ENCODE assay signal across 8 mouse cellular contexts in genomic region chr8:105359646-105360045, GRCm38 (mm10). TPM values are rescaled to one million over a fixed set of nuclear protein-coding genes. Genes with fewer than 3 reads are reported as not detected.
DNase-seq lines count a peak whose midpoint lies in the region; ATAC-seq and TF ChIP-seq lines count a peak whose summit lies in the region.

No protein-coding gene starts in this region.

- 0 out of 2 replicates have a peak, but pooled peaks have one; percentile 56 for ATAC-seq in forebrain, embryonic 15.5 days (replicated peaks)
- no peak for ATAC-seq in forebrain, embryonic 12.5 days (ENCODE audit: low FRiP score)
- ATAC-seq in midbrain, embryonic 11.5 days (ENCODE audit: low FRiP score): 0 out of 2 replicates have a peak, but pooled peaks have one; percentile 13
- ATAC-seq in hindbrain, embryonic 16.5 days: peak; percentile 43; the same call in 1 of the 2 replicates
- ATAC-seq in stomach, postnatal 0 days (ENCODE audit: low FRiP score, low TSS enrichment): peak; percentile 46; the same call in 1 of the 2 replicates
- ATAC-seq in erythroid progenitor cell, adult 5-6 weeks (replicated peaks; ENCODE audit: low FRiP score, poor library complexity, severe bottlenecking): no peak
- no peak for ATAC-seq in activated CD4-positive, CD25-positive, alpha-beta regulatory T cell, adult 4 months

- TF ChIP-seq CTCF in stomach, postnatal 0 days (IDR thresholded peaks at IDR 0.05; ENCODE audit: low read depth): peak; percentile 70

- H3K4me3 ChIP-seq in forebrain, embryonic 15.5 days: no peak overlapping the region
- no peak overlapping the region for H3K4me3 ChIP-seq in forebrain, embryonic 12.5 days (replicated peaks)
- H3K4me3 ChIP-seq in midbrain, embryonic 11.5 days (ENCODE audit: low read depth, low read length): no peak overlapping the region
- H3K4me3 ChIP-seq in midbrain, embryonic 10.5 days: no peak overlapping the region
- no peak overlapping the region for H3K4me3 ChIP-seq in hindbrain, embryonic 16.5 days (ENCODE audit: low read length)
- H3K4me3 ChIP-seq in stomach, postnatal 0 days (ENCODE audit: low read depth, low read length): no peak overlapping the region

- no peak overlapping the region for H3K27ac ChIP-seq in forebrain, embryonic 15.5 days (replicated peaks)
- H3K27ac ChIP-seq in forebrain, embryonic 12.5 days: no peak overlapping the region
- no peak overlapping the region for H3K27ac ChIP-seq in midbrain, embryonic 11.5 days (ENCODE audit: low read depth, low read length)
- H3K27ac ChIP-seq in midbrain, embryonic 10.5 days (replicated peaks): no peak overlapping the region
- no peak overlapping the region for H3K27ac ChIP-seq in hindbrain, embryonic 16.5 days (ENCODE audit: low read depth, low read length)
- no peak overlapping the region for H3K27ac ChIP-seq in stomach, postnatal 0 days (replicated peaks)

- no peaks in the 10 kb centered on the region for H3K27me3 ChIP-seq in forebrain, embryonic 15.5 days
- no peaks in the 10 kb centered on the region for H3K27me3 ChIP-seq in forebrain, embryonic 12.5 days
- H3K27me3 ChIP-seq in midbrain, embryonic 11.5 days (ENCODE audit: control insufficient read depth, insufficient read depth, low read length): no peaks in the 10 kb centered on the region
- peaks cover 21% of the 10 kb centered on the region for H3K27me3 ChIP-seq in midbrain, embryonic 10.5 days (ENCODE audit: low read depth, poor library complexity, severe bottlenecking)
- H3K27me3 ChIP-seq in hindbrain, embryonic 16.5 days (replicated peaks; ENCODE audit: control insufficient read depth, insufficient read depth, low read length): no peaks in the 10 kb centered on the region
- H3K27me3 ChIP-seq in stomach, postnatal 0 days (ENCODE audit: control insufficient read depth, insufficient read depth, low read length): no peaks in the 10 kb centered on the region

- H3K9me3 ChIP-seq in forebrain, embryonic 15.5 days: no peaks in the 10 kb centered on the region
- no peaks in the 10 kb centered on the region for H3K9me3 ChIP-seq in forebrain, embryonic 12.5 days
- no peaks in the 10 kb centered on the region for H3K9me3 ChIP-seq in midbrain, embryonic 11.5 days (ENCODE audit: control insufficient read depth, low read length)
- no peaks in the 10 kb centered on the region for H3K9me3 ChIP-seq in midbrain, embryonic 10.5 days (replicated peaks)
- H3K9me3 ChIP-seq in hindbrain, embryonic 16.5 days (ENCODE audit: control insufficient read depth, low read length): no peaks in the 10 kb centered on the region
- no peaks in the 10 kb centered on the region for H3K9me3 ChIP-seq in stomach, postnatal 0 days (ENCODE audit: control insufficient read depth, low read length)

- 56% methylated on average over 4 of the region's 4 CpGs for WGBS in forebrain, embryonic 15.5 days
- WGBS in forebrain, embryonic 12.5 days: 48% methylated on average over 4 of the region's 4 CpGs
- WGBS in midbrain, embryonic 11.5 days: 44% methylated on average over 4 of the region's 4 CpGs
- 43% methylated on average over 4 of the region's 4 CpGs for WGBS in midbrain, embryonic 10.5 days
- WGBS in hindbrain, embryonic 16.5 days: 52% methylated on average over 4 of the region's 4 CpGs
- WGBS in stomach, postnatal 0 days: 49% methylated on average over 4 of the region's 4 CpGs

- DNase-seq in midbrain, embryonic 11.5 days (ENCODE audit: low spot score, missing footprints): no peak
- no peak for DNase-seq in midbrain, embryonic 10.5 days (ENCODE audit: low spot score)
- DNase-seq in stomach, postnatal 0 days (ENCODE audit: low spot score): no peak

- H3K4me1 ChIP-seq in forebrain, embryonic 15.5 days: no peaks in the 10 kb centered on the region
- H3K4me1 ChIP-seq in forebrain, embryonic 12.5 days: no peaks in the 10 kb centered on the region
- H3K4me1 ChIP-seq in midbrain, embryonic 11.5 days (ENCODE audit: control insufficient read depth, insufficient read depth, low read length): no peaks in the 10 kb centered on the region
- H3K4me1 ChIP-seq in midbrain, embryonic 10.5 days: peaks cover 30% of the 10 kb centered on the region
- no peaks in the 10 kb centered on the region; the same call in 1 of the 2 replicates for H3K4me1 ChIP-seq in hindbrain, embryonic 16.5 days (ENCODE audit: control insufficient read depth, insufficient read depth, low read depth, low read length)
- no peaks in the 10 kb centered on the region for H3K4me1 ChIP-seq in stomach, postnatal 0 days (replicated peaks; ENCODE audit: control insufficient read depth, insufficient read depth)

- no peak overlapping the region for H3K4me2 ChIP-seq in forebrain, embryonic 15.5 days (replicated peaks)
- H3K4me2 ChIP-seq in forebrain, embryonic 12.5 days: no peak overlapping the region
- H3K4me2 ChIP-seq in midbrain, embryonic 11.5 days: no peak overlapping the region
- H3K4me2 ChIP-seq in hindbrain, embryonic 16.5 days (ENCODE audit: low read length): no peak overlapping the region
- no peak overlapping the region for H3K4me2 ChIP-seq in stomach, postnatal 0 days (replicated peaks; ENCODE audit: low read depth)

- no peak overlapping the region for H3K9ac ChIP-seq in forebrain, embryonic 15.5 days (replicated peaks)
- no peak overlapping the region for H3K9ac ChIP-seq in forebrain, embryonic 12.5 days
- no peak overlapping the region; the same call in 1 of the 2 replicates for H3K9ac ChIP-seq in midbrain, embryonic 11.5 days (ENCODE audit: low read length)
- no peak overlapping the region for H3K9ac ChIP-seq in hindbrain, embryonic 16.5 days (ENCODE audit: low read depth, low read length)
- no peak overlapping the region for H3K9ac ChIP-seq in stomach, postnatal 0 days (ENCODE audit: low read length)

- H3K36me3 ChIP-seq in forebrain, embryonic 15.5 days: peaks cover 9% of the 10 kb centered on the region
- H3K36me3 ChIP-seq in forebrain, embryonic 12.5 days (replicated peaks): peaks cover 41% of the 10 kb centered on the region
- H3K36me3 ChIP-seq in midbrain, embryonic 11.5 days (ENCODE audit: control insufficient read depth, insufficient read depth, low read length): no peaks in the 10 kb centered on the region; the same call in 1 of the 2 replicates
- peaks cover 44% of the 10 kb centered on the region for H3K36me3 ChIP-seq in midbrain, embryonic 10.5 days
- peaks cover 19% of the 10 kb centered on the region for H3K36me3 ChIP-seq in hindbrain, embryonic 16.5 days (ENCODE audit: control insufficient read depth, insufficient read depth, low read length)
- no peaks in the 10 kb centered on the region for H3K36me3 ChIP-seq in stomach, postnatal 0 days (ENCODE audit: control insufficient read depth, insufficient read depth, low read length)

- TF ChIP-seq EP300 in stomach, postnatal 0 days (optimal IDR thresholded peaks at IDR 0.05): no peak

RNA-seq across cellular contexts. Expression of gene Slc9a5, which starts 11.0 kb away (rescaled TPM):
- 6.9 and 7.9 TPM in 2 replicates for polyA plus RNA-seq in forebrain, embryonic 15.5 days (2015; fragmentation: Nextera tagmentation; extraction: Ambion mirVana)
- polyA plus RNA-seq in forebrain, embryonic 12.5 days (2016; fragmentation: Nextera tagmentation; extraction: Ambion mirVana): 5.6 and 6.4 TPM in 2 replicates
- 2.9 and 3.2 TPM in 2 replicates for polyA plus RNA-seq in midbrain, embryonic 11.5 days (2014; fragmentation: Nextera tagmentation; extraction: Ambion mirVana)
- 4.1 TPM in 2 replicates for polyA plus RNA-seq in midbrain, embryonic 10.5 days (2016; fragmentation: Nextera tagmentation; extraction: Ambion mirVana)
- 12.3 and 14.5 TPM in 2 replicates for polyA plus RNA-seq in hindbrain, embryonic 16.5 days (2015; fragmentation: Nextera tagmentation; extraction: Ambion mirVana)
- 0.29 and 0.40 TPM in 2 replicates for polyA plus RNA-seq in stomach, postnatal 0 days (2015; fragmentation: Nextera tagmentation; extraction: Ambion mirVana)
- total RNA-seq in erythroid progenitor cell, adult 5-6 weeks (2015; ENCODE audit: low replicate concordance): 2.9 TPM in 1 of 2 replicates, not detected in the other
- not detected in 2 replicates for total RNA-seq in erythroid progenitor cell, adult 5-6 weeks (2017; ENCODE audit: low replicate concordance)
- polyA plus RNA-seq in activated CD4-positive, CD25-positive, alpha-beta regulatory T cell, adult 4 months (2017; shearing (Covaris generic)): under 1 TPM; 0.24 to 0.44 TPM

RNA-seq across cellular contexts. Expression of gene Fhod1, which starts 11.9 kb away (rescaled TPM):
- 0.34 and 0.48 TPM in 2 replicates for polyA plus RNA-seq in forebrain, embryonic 15.5 days (2015; fragmentation: Nextera tagmentation; extraction: Ambion mirVana)
- polyA plus RNA-seq in forebrain, embryonic 12.5 days (2016; fragmentation: Nextera tagmentation; extraction: Ambion mirVana): 1.4 and 1.6 TPM in 2 replicates
- polyA plus RNA-seq in midbrain, embryonic 11.5 days (2014; fragmentation: Nextera tagmentation; extraction: Ambion mirVana): 1.6 and 2.0 TPM in 2 replicates
- polyA plus RNA-seq in midbrain, embryonic 10.5 days (2016; fragmentation: Nextera tagmentation; extraction: Ambion mirVana): 1.9 and 2.2 TPM in 2 replicates
- 0.69 and 0.93 TPM in 2 replicates for polyA plus RNA-seq in hindbrain, embryonic 16.5 days (2015; fragmentation: Nextera tagmentation; extraction: Ambion mirVana)
- 0.63 and 0.93 TPM in 2 replicates for polyA plus RNA-seq in stomach, postnatal 0 days (2015; fragmentation: Nextera tagmentation; extraction: Ambion mirVana)
- total RNA-seq in erythroid progenitor cell, adult 5-6 weeks (2015; ENCODE audit: low replicate concordance): 1.3 and 3.2 TPM in 2 replicates
- 0.08 and 0.90 TPM in 2 replicates for total RNA-seq in erythroid progenitor cell, adult 5-6 weeks (2017; ENCODE audit: low replicate concordance)
- polyA plus RNA-seq in activated CD4-positive, CD25-positive, alpha-beta regulatory T cell, adult 4 months (2017; shearing (Covaris generic)): 1 to 10 TPM; 2.9 to 3.1 TPM

RNA-seq across cellular contexts. Expression of gene Plekhg4, which starts 13.4 kb away (rescaled TPM):
- 1.1 and 1.7 TPM in 2 replicates for polyA plus RNA-seq in forebrain, embryonic 15.5 days (2015; fragmentation: Nextera tagmentation; extraction: Ambion mirVana)
- 1.2 TPM in 2 replicates for polyA plus RNA-seq in forebrain, embryonic 12.5 days (2016; fragmentation: Nextera tagmentation; extraction: Ambion mirVana)
- polyA plus RNA-seq in midbrain, embryonic 11.5 days (2014; fragmentation: Nextera tagmentation; extraction: Ambion mirVana): 0.55 and 0.61 TPM in 2 replicates
- polyA plus RNA-seq in midbrain, embryonic 10.5 days (2016; fragmentation: Nextera tagmentation; extraction: Ambion mirVana): 0.49 and 0.51 TPM in 2 replicates
- 1.8 and 2.1 TPM in 2 replicates for polyA plus RNA-seq in hindbrain, embryonic 16.5 days (2015; fragmentation: Nextera tagmentation; extraction: Ambion mirVana)
- 0.05 and 0.10 TPM in 2 replicates for polyA plus RNA-seq in stomach, postnatal 0 days (2015; fragmentation: Nextera tagmentation; extraction: Ambion mirVana)
- not detected in 2 replicates for total RNA-seq in erythroid progenitor cell, adult 5-6 weeks (2015; ENCODE audit: low replicate concordance)
- total RNA-seq in erythroid progenitor cell, adult 5-6 weeks (2017; ENCODE audit: low replicate concordance): not detected in 2 replicates
- under 1 TPM in 1 of 2 experiments, not detected in 1; 0.20 TPM for polyA plus RNA-seq in activated CD4-positive, CD25-positive, alpha-beta regulatory T cell, adult 4 months (2017; shearing (Covaris generic))

RNA-seq across cellular contexts. Expression of gene Tmem208, which starts 33.5 kb away (rescaled TPM):
- polyA plus RNA-seq in forebrain, embryonic 15.5 days (2015; fragmentation: Nextera tagmentation; extraction: Ambion mirVana): 116 and 120 TPM in 2 replicates
- polyA plus RNA-seq in forebrain, embryonic 12.5 days (2016; fragmentation: Nextera tagmentation; extraction: Ambion mirVana): 87.5 and 89.7 TPM in 2 replicates
- polyA plus RNA-seq in midbrain, embryonic 11.5 days (2014; fragmentation: Nextera tagmentation; extraction: Ambion mirVana): 87.6 and 91.4 TPM in 2 replicates
- 105 and 106 TPM in 2 replicates for polyA plus RNA-seq in midbrain, embryonic 10.5 days (2016; fragmentation: Nextera tagmentation; extraction: Ambion mirVana)
- 144 and 150 TPM in 2 replicates for polyA plus RNA-seq in hindbrain, embryonic 16.5 days (2015; fragmentation: Nextera tagmentation; extraction: Ambion mirVana)
- polyA plus RNA-seq in stomach, postnatal 0 days (2015; fragmentation: Nextera tagmentation; extraction: Ambion mirVana): 105 and 111 TPM in 2 replicates
- total RNA-seq in erythroid progenitor cell, adult 5-6 weeks (2015; ENCODE audit: low replicate concordance): 67.9 and 68.8 TPM in 2 replicates
- total RNA-seq in erythroid progenitor cell, adult 5-6 weeks (2017; ENCODE audit: low replicate concordance): 18.1 and 30.2 TPM in 2 replicates
- 100 to 1,000 TPM; 160 to 182 TPM for polyA plus RNA-seq in activated CD4-positive, CD25-positive, alpha-beta regulatory T cell, adult 4 months (2017; shearing (Covaris generic))

RNA-seq across cellular contexts. Expression of gene Lrrc29, which starts 33.6 kb away (rescaled TPM):
- polyA plus RNA-seq in forebrain, embryonic 15.5 days (2015; fragmentation: Nextera tagmentation; extraction: Ambion mirVana): 0.59 and 0.83 TPM in 2 replicates
- polyA plus RNA-seq in forebrain, embryonic 12.5 days (2016; fragmentation: Nextera tagmentation; extraction: Ambion mirVana): 0.78 and 1.1 TPM in 2 replicates
- polyA plus RNA-seq in midbrain, embryonic 11.5 days (2014; fragmentation: Nextera tagmentation; extraction: Ambion mirVana): 0.91 and 1.1 TPM in 2 replicates
- polyA plus RNA-seq in midbrain, embryonic 10.5 days (2016; fragmentation: Nextera tagmentation; extraction: Ambion mirVana): 1.2 and 1.7 TPM in 2 replicates
- polyA plus RNA-seq in hindbrain, embryonic 16.5 days (2015; fragmentation: Nextera tagmentation; extraction: Ambion mirVana): 0.90 and 0.94 TPM in 2 replicates
- polyA plus RNA-seq in stomach, postnatal 0 days (2015; fragmentation: Nextera tagmentation; extraction: Ambion mirVana): 2.7 and 2.8 TPM in 2 replicates
- 23.4 and 26.8 TPM in 2 replicates for total RNA-seq in erythroid progenitor cell, adult 5-6 weeks (2015; ENCODE audit: low replicate concordance)
- 24.8 and 31.7 TPM in 2 replicates for total RNA-seq in erythroid progenitor cell, adult 5-6 weeks (2017; ENCODE audit: low replicate concordance)
- polyA plus RNA-seq in activated CD4-positive, CD25-positive, alpha-beta regulatory T cell, adult 4 months (2017; shearing (Covaris generic)): 1 to 10 TPM; 1.4 to 2.7 TPM

Comparison
In these comparisons a context has a peak if more than half of its experiments do, and no peak if none do; other contexts are left out.
1. ATAC-seq: peak in forebrain, embryonic 15.5 days (single experiment), midbrain, embryonic 11.5 days (single experiment), hindbrain, embryonic 16.5 days (single experiment) and stomach, postnatal 0 days (single experiment); none in forebrain, embryonic 12.5 days (single experiment), erythroid progenitor cell, adult 5-6 weeks (single experiment) and activated CD4-positive, CD25-positive, alpha-beta regulatory T cell, adult 4 months (single experiment).